Mouse (Mus musculus) kidney, adult 8-10 months (tissue): Measurements from ENCODE around the gene Traf3ip2.
A peak's percentile ranks its signal among the peaks of the same experiment; 100 is the strongest.

Experiments
- DNase-seq, 2 experiments: peaks; one replicate each; pipeline ENCODE4 v3.0.0; 2022

The Traf3ip2 gene

DNA sequence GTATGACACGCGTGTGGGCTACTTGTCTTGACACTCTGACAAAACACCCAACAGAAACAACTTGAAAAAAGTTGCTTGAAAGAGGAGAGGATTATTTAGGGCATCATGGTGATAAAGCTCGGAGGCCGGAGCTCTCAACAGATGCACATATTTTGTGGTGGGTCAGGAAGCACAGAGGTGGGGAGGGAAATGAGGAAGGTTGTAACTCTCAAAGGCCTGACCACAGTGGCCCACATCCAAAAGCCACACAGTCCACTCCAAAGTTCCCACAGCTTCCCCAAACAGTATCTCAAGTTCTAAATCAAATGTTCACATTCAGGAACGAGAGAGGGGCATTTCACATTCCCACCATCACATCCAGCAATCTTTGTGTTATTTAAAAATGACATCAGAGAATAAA, 11.7 kb upstream of the Traf3ip2 start:
- no peak for DNase-seq

- DNase-seq, result no peak
Measured at GRCm38 (mm10) chr10:39606434-39606833, 6.3 kb upstream of the Traf3ip2 start.

- DNase-seq, result no peak
Measured at GRCm38 (mm10) chr10:39611234-39611633, 1.5 kb upstream of the Traf3ip2 start.

- no peak for DNase-seq
Measured at GRCm38 (mm10) chr10:39612131-39612530, 603 bp upstream of the Traf3ip2 start.

GRCm38 (mm10) chr10:39612989-39613831, 476 bp downstream of the Traf3ip2 start:
- peak; percentile 89 to 92 for DNase-seq

- no peak for DNase-seq
Measured at GRCm38 (mm10) chr10:39613973-39614372, 1.2 kb downstream of the Traf3ip2 start.

DNA sequence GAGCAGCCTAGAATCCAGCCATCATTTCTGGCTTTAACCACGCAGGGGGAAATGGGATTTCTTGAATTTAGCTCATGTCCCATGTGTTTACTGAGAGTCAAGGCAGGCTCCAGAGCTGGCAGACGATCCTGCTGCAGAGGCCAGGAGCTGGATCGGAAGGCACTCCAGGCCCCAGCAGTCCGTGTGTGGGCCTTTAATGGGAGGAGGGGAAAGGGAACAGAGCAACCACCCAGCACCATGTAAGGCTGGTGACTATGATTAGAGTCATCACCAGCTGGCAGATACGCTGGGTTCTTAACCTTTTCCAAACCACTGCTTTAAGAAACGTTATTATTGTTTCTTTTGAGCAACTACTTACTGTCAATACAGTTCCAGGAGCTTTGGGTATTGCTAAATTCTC, 1.9 kb downstream of the Traf3ip2 start:
- DNase-seq, result peak in 1 of 2 experiments; percentile 31

DNA sequence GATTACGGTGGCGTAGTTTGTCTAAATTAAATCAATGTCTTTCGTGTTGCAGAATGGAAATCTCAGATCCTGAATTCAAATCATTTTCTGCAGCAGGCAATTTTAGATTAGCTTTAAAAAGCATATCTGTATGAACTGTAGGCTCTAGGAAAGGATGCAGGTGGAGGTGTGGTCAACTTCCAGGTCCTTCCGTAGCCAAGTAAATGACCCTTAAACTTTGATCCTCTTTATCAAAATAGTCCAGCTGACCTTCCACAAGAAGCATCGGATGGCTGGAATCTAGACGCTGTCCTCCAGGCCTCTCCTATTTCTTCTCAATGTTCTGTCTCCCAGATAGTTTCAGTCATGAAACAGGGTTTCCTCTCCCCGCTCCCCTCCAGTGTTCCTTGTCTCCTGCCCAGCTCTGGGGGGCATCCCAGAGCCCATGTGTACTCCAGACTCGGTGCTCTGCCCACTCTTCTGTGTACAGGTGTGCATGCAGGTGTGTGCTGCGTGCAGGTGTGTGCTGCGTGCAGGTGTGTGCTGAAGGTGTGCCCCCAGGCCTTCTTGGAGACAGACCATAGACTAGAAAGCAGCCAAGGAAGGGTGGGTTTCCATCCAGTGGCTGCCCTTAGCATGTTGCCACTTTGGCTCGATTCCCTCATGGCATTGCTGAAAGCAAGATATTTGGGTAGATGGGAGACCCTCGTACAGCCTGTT, 2.9 kb downstream of the Traf3ip2 start:
- no peak for DNase-seq

DNA sequence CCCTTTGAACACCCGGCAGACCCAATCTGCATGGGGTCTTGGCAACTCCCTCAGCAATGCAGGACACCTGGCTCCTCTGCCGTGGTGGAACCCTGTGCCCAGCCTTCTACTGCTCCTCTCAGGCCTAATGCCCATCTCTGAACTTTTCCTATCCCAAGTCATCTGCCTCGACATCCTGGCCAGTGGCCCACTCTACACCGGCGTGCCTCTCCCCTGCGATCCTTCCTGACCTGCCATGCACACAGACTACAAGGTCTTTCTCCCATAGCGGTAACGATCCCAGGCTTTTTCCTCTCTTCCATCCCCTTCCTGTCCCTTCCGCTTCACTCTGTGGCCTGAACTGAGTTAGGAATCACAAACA, 3.5 kb downstream of the Traf3ip2 start:
- no peak for DNase-seq

- DNase-seq, result peak in 1 of 2 experiments; percentile 47
Measured at GRCm38 (mm10) chr10:39616626-39617025, 3.9 kb downstream of the Traf3ip2 start.

- no peak for DNase-seq
Measured at GRCm38 (mm10) chr10:39618431-39618830, 5.7 kb downstream of the Traf3ip2 start.

- no peak for DNase-seq
Measured at GRCm38 (mm10) chr10:39620626-39621025, 7.9 kb downstream of the Traf3ip2 start.

DNA sequence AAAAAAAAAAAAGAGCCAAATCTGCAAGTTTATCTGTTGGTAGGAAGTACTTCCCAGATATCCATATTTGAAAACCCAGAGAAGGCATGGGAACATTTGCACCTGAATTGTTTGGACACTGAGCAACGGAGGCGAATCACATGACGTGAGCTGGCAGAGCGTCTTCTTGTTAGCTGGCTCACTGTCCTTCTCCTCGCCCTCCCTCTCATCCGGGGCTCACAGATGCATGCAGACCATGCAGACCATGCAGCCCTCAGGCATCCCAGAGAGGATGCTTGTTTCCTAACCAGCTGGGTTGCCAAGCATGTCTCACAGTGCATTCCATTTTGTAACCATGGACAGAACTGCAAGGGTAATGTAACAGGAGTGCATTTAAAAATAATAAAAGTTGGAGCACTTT, 11.1 kb downstream of the Traf3ip2 start:
- peak in 1 of 2 experiments; percentile 15 for DNase-seq

DNA sequence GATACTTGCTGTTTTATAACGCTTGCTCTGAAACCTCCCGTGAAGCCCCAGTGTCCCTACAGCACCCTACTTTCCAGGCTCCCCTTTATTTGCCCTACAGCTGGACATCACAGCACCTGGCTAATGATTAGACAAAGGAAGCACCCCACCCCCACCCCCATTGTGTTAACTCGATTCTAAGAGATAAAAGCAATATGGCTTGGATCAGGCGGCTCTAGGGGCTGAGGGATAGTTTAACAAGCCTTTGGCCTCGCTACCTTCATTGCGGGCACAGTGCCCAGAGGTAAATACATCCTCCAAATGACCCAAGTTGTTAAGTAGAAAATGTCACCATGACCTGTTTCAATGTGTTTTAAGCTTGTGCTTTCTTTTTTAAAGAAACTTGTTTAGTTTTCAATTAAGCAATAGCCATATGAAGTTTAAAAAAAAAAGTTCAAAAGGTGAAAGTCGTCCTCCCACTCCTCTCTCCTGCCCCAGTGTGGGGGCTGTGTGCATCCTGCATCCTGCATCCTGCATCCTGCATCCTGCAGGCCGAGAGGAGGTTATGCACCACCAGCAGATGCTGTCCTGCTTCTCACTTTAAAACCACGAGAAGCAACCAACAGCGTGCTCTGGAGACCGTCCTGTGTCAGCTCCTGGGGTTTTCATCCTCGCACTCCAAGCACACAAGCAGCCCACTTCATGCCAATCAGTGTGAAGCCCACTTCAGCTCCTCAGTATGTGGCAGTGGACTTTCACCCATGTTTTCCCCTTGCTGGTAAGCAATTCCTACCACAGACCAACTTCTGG, 12.3 kb downstream of the Traf3ip2 start:
- peak; percentile 31 to 53 for DNase-seq

DNA sequence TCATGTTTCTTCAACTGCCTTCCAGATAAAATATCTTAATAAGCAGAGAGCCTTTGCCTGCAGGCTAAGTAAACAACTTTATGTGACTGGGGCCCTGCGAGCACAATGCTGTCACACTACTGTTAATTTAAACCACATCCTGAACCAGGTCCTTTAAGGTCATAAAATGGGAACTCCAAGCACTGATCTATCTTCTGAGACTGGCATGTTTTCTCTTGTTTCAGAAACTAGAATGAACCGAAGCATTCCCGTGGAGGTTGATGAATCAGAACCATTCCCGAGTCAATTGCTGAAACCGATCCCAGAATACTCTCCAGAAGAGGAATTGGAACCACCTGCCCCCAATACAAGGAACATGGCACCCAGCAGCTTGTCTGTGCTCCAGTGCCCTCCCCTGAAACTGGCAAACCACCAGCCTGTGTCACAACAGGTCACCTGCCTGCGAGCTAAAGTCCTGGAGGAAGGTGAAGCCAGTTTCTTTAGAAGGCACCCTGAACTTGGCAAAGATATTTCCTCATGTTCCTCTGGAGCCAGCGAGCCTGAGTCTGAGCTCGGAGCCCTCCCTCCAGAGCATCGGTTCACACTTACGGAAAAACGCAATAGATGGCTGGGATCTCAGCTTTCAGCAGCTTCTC, 13.0 kb downstream of the Traf3ip2 start:
- peak; percentile 84 to 89 for DNase-seq

GRCm38 (mm10) chr10:39626376-39626775, 13.6 kb downstream of the Traf3ip2 start:
- DNase-seq, result no peak

- no peak for DNase-seq
Measured at GRCm38 (mm10) chr10:39628799-39629517, 16.2 kb downstream of the Traf3ip2 start.

- no peak for DNase-seq
Measured at GRCm38 (mm10) chr10:39629746-39630552, 17.2 kb downstream of the Traf3ip2 start.

GRCm38 (mm10) chr10:39630811-39631210, 18.1 kb downstream of the Traf3ip2 start:
- DNase-seq, result no peak

- no peak for DNase-seq
Measured at GRCm38 (mm10) chr10:39631627-39632026, 18.9 kb downstream of the Traf3ip2 start.

DNA sequence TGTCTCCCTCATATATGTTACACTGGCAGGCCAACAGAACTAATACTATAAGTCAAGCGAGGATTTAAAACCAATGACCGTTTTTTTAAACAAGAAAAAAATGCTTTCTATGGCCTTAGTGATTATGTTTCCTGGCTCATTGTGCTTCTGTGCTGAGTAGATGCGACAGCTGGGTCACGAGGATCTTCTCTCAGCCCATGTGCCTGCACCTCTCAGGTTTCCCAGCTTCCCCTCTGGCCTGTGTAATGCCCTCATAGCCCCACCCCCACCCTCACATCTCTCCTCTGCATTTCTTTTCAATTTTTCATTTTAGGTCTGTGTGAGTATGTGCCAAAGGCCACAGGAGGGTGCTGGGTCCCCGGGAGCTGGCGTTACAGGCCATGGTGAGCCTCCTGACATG, 20.6 kb downstream of the Traf3ip2 start:
- no peak for DNase-seq
